Mouse (Mus musculus): ENCODE measurements around the gene March2.

Gene March2

DNA sequence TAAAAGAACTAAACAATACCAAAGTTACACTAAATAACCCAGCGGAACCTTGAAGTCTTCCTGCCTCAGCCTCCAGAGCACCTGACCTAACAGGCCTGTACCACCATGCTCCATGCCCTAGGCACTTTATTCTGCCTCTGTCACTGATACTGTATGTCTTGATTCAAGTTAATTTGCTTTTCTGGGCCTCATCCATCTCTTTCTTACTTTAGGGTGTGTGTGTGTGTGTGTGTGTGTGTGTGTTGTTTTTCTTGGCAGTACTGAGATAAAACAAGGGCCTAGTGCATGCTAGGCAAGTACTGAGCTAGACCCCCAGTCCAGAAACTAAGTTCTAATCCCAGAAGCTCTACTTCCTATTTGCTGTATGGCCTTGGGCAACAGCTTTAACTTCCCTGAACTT is 1.2 kb downstream of the March2 start:
- no peak for DNase-seq

DNA sequence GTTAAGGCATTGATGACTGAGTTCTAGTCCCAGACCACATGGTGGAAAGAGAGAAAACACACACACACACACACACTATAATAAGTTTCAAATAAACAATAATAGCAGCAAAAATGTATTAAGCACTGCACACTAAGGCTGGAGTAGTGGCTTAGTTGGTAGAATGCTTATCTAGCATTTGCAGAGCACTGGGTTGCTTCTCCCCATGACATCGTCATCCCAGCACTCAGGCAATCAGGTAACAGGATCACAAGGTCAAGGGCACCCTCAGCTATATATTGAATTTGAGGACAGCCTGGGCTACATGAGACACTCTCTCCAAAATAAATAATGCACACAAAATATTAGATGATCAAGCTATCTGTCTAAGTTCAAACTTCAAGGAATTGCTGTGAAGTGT is 3.7 kb downstream of the March2 start:
- no peak for DNase-seq

DNA sequence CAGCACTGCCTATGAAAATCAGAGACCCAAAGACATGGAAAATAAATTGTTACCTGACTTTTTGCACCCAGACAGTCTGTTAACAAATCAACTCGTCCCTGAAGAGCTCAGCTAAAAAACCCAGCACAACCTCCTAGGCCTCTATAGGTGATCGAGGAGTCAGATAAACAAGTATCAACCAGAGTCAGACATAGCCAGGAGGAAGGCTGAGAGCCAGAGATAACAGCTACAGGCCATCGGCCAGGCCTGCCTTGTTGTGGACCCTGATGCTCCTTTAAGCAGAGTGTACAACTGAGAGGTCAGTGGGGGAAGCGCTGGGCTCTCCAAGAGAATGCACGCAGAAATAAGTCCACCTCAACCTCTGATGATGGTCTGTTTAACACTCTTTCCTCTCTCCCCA is 5.2 kb downstream of the March2 start:
- DNase-seq = no peak

DNA sequence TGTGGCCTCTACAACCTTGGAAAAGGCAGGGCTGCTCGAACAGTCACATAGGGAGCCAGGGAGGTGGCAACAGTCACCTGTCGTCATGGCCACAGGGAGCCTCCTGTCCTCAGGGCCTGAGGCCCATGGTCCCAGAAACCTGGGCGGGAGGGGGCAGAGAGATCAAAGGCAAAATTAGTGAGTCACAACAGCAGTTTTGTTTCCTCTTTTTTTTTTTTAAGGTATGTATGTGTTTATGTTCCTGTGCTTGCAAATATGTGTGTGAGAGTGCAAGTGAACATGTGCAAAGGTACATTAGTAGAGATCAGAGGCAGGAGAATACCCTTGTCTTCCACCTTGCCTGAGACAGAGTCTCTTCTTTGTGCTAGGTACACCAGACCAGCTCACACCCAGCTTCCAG is 8.6 kb downstream of the March2 start:
- no peak for DNase-seq

- no peak for DNase-seq
Measured at GRCm38 (mm10) chr17:33703091-33703490, 15.4 kb downstream of the March2 start.

DNA sequence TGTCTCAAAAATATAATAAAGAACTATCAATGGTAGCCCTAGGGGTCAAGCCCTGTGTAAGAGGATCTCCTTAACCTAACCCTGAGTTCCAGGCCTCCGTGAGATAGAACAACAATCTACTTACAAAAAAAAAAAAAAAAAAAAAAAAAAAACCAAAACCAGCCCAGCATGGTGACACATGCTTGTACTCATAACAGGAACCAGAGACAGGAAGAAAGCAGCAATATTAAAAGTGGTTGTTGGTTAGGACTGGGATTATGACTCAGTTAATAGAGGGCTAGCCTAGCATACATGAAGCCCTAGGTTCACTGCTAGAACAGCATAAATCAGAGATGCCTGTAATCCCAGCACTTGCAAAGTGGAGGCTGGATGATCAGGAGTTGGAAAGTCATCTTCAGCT is 16.3 kb downstream of the March2 start:
- no peak for DNase-seq

- no peak for DNase-seq
Measured at GRCm38 (mm10) chr17:33695471-33695870, 23.0 kb downstream of the March2 start.

DNA sequence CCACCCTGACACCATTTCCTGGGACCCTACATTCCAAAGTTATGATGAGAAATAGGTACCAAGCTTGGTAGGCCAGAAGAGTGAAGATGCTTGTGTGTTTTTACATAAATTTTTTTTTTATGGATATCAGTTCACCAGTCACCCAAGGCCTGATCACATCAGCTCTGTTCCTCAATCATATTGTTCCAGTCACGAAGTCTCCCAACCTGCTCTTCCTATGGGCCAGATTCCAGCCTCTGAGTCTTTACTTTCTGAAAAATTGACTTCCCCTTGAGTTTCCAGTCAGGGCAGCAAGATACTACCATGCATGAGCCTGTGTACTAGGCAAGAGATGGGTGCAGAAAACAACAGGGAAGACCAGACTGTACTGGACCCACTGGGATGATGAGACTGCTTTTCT is 31.7 kb downstream of the March2 start, which contains the start of gene Hnrnpm:
Hnrnpm (minus strand) TSS at position 101 of the 400 bp plus-strand sequence.
- DNase-seq = no peak

GRCm38 (mm10) chr17:33685249-33685653 is 33.2 kb downstream of the March2 start:
- DNase-seq = peak; percentile 98

GRCm38 (mm10) chr17:33684671-33685231 is 33.7 kb downstream of the March2 start:
- DNase-seq = peak; percentile 78

DNA sequence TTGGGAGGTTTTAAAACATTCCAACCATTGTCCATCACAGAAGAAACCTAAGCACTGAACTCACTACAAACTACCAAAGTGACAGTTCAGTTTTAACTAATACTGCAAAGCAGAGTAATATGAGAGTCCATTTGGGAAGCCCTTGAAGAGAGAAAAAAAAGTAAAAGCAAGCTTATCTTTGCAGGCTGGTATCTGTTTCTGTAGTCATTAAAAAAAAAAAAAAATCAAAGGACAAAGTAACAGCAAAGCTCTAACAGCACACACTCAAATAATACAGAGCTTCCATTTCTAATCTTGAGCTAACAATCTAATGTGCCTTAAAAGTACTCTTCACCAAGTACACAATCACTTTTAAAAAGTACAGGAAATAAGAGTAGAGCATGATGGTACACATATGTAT is 36.7 kb downstream of the March2 start:
- DNase-seq = no peak

- no peak for DNase-seq
Measured at GRCm38 (mm10) chr17:33678771-33679170, 39.7 kb downstream of the March2 start.

- no peak for DNase-seq
Measured at GRCm38 (mm10) chr17:33676086-33676485, 42.4 kb downstream of the March2 start.

DNA sequence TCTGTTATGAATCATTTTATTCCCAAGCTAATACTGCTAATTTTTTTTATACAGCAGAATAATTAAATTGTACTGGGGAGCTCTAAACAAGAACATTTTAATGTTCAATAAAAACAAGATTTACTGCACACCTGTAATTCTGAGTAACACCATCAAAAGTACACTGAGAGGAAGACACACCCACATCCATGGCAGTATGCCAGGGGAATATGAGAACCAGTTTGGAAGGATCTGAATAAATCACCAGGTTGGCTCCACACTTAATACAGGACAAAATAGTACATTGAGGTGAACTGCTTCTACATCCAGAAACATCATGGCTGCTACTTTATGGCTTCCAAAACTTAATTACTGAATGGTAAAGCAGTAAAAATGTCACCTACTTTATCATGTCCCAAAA is 43.0 kb downstream of the March2 start:
- DNase-seq = peak; percentile 11

DNA sequence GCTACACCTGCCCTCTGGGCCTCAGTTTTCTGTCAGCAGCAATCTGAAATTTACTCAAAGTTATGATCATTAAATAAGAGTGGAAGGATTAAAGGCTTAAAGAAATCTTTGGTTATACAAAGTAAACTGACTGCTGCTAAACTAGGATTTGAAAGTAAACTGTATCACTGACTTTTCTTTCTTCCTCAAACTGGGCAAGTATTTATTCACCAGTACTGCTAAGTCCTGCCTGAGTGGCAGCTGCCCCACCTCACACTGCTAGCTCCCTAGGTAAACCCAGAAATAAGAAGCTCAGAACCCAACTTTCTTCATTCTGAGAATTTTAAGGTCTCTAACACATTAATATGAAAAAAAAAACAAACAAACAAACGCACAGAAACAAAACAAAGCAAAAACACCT is 44.6 kb downstream of the March2 start:
- no peak for DNase-seq

DNA sequence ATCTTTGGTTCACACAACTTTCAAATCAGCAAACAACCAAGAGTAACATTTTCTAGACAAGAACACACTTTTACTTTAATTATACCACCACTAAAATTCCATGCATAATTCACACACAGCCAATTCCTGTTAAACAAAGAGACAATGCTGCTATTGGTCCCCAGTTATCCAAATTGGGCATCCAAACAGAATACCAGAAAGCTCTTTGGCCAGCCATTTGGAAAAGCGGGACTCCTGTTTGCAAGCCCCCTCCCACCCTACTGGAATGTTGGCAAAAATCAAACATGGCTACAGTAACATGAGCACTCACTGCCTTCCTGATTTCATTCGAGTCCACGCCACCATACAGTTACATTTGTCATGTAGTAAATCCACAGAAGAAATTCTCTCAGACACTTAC is 48.8 kb downstream of the March2 start:
- DNase-seq = no peak

GRCm38 (mm10) chr17:33666813-33667212 is 51.7 kb downstream of the March2 start:
- DNase-seq = no peak

DNA sequence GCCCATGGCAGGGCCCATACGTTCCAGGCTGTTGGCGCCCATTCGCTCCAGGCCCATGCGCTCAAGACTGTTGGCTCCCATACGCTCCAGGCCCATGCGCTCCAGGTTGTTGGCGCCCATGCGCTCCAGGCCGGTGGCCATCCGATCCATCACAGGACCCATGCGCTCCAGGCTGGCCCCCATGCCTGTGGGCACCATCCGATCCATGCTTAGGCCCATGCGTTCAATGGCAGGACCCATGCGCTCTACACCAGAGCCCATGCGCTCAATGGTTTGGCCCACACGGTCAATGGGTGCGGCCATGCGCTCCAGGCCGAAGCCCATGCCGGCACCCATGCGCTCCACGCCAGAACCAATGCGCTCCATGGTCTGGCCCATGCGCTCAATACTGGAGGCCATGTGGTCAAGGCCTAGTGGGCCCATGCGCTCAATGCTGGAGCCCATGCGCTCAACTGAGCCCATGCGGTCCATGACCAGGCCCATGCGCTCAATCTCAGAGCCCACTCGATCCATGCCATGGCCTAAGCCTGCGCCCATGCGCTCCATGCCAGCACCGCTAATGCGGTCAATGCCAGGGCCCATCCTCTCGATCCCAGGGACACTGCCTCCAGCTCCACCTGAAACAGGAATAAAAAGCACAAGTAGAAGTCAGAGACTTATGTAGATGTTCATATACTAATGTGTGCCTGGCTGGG is 68.5 kb downstream of the March2 start:
- no peak for DNase-seq

GRCm38 (mm10) chr17:33645073-33645472 is 73.4 kb downstream of the March2 start:
- DNase-seq = no peak

DNA sequence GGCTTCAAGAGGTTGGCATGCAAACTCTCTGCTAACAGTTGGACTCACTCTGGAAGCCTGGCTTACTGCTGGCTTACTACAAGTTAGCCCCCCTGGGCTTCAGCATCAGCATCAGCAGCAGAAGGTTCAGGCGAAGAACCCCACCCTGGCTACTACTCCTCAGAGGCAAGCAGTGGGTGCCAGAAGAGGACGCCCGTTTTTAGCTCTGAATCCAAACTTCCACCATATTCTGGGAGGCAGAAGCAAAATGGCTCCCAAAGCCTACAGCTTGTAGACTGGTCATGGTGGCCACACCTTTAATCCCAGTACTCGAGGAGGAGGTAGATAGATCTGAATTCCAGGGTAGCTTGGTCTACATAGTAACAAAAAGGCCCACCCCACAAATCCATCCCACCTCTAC is 74.4 kb downstream of the March2 start:
- no peak for DNase-seq

GRCm38 (mm10) chr17:33639743-33640142 is 78.7 kb downstream of the March2 start:
- DNase-seq = no peak

DNA sequence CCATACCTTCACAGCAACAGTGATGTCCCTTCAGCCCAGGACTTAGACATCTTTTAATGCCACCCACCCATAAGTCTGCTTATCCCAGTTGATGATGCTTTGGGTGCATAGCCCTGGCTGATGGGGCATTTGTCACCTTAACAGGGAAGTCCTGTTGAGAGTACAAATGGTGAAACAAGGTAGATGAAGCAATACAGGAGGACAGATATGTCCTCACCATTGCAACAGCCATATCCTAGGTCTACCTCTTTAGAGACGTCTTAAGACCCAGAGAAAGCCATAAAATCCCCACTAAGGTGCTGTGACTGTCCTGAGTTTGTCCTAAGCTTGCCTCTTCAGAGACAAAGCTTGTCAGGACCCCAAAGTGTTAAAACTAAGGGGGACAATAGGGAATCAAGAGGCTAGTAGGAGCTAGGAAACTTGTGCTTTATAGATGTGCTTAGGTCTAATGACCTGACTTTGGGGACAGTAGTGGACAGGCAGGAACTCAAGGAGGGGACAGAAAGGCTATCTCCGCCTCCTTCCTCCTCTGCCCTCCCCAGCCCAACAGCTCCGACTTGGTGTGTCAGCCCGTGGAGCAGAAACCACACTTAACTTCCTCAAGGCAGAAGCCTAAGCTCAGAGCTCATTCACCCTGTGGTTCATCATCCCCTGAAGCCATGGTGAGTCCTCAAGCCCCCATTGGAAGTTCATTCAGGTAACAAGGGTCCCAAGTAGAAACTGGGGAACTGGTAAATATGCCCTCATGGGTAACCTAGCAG is 80.8 kb downstream of the March2 start, which contains the start of gene Pram1:
Pram1 (plus strand) TSS at position 541 of the 761 bp plus-strand sequence.
- no peak for DNase-seq

DNA sequence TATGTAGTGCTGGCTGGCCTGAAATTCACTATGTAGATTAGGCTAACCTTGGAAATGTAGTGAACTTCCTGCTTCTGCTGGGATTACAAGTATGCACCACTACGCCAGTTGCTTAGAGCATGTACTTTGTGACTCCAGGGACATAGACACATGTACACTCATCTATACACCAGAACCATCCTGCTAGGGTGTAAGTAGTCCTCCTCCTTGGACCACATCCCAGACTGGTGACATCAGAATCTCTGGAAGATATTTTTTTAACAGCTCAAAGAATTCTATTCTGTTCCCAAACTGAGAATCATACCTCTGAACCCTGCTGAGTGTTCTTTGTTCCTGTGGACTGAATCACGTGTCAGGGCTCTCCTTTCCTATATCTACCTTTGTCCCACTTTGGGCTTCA is 81.4 kb downstream of the March2 start:
- DNase-seq = peak; percentile 75
